Mouse (Mus musculus): ENCODE measurements around the gene 4921524J17Rik.

Gene 4921524J17Rik

GRCm38 (mm10) chr8:85444092-85444491, 11.5 kb upstream of the 4921524J17Rik start:
- DNase-seq (ENCODE audit: low spot score in 2 of 2): no peak

- no peak for DNase-seq (ENCODE audit: low spot score in 2 of 2)
These were observed 8.9 kb upstream of the 4921524J17Rik start for GRCm38 (mm10) chr8:85441564-85441963.

- DNase-seq (ENCODE audit: low spot score in 2 of 2): no peak
These were observed 3.1 kb upstream of the 4921524J17Rik start for GRCm38 (mm10) chr8:85435736-85436135.

GRCm38 (mm10) chr8:85434817-85435216, 2.2 kb upstream of the 4921524J17Rik start:
- DNase-seq (ENCODE audit: low spot score in 2 of 2): no peak

- no peak for DNase-seq (ENCODE audit: low spot score in 2 of 2)
These were observed 372 bp upstream of the 4921524J17Rik start for GRCm38 (mm10) chr8:85433017-85433393.

- no peak for DNase-seq (ENCODE audit: low spot score in 2 of 2)
These were observed 1.1 kb downstream of the 4921524J17Rik start for GRCm38 (mm10) chr8:85431281-85432167.

- DNase-seq (ENCODE audit: low spot score in 2 of 2): no peak
These were observed 1.8 kb downstream of the 4921524J17Rik start for GRCm38 (mm10) chr8:85430801-85431200.

GRCm38 (mm10) chr8:85429219-85429618, 3.4 kb downstream of the 4921524J17Rik start:
- DNase-seq (ENCODE audit: low spot score in 2 of 2): no peak

GRCm38 (mm10) chr8:85427026-85427425, 5.6 kb downstream of the 4921524J17Rik start:
- no peak for DNase-seq (ENCODE audit: low spot score in 2 of 2)

GRCm38 (mm10) chr8:85421329-85421728, 11.3 kb downstream of the 4921524J17Rik start:
- DNase-seq (ENCODE audit: low spot score in 2 of 2): no peak

GRCm38 (mm10) chr8:85408526-85408925, 24.1 kb downstream of the 4921524J17Rik start:
- no peak for DNase-seq (ENCODE audit: low spot score in 2 of 2)

GRCm38 (mm10) chr8:85408053-85408505, 24.6 kb downstream of the 4921524J17Rik start:
- DNase-seq (ENCODE audit: low spot score in 2 of 2): peak; percentile 11 to 51

- no peak for DNase-seq (ENCODE audit: low spot score in 2 of 2)
These were observed 26.7 kb downstream of the 4921524J17Rik start for GRCm38 (mm10) chr8:85405961-85406360.

GRCm38 (mm10) chr8:85405418-85405817, 27.2 kb downstream of the 4921524J17Rik start:
- no peak for DNase-seq (ENCODE audit: low spot score in 2 of 2)

GRCm38 (mm10) chr8:85398548-85398947, 34.1 kb downstream of the 4921524J17Rik start:
- DNase-seq (ENCODE audit: low spot score in 2 of 2): no peak

GRCm38 (mm10) chr8:85397508-85397907, 35.1 kb downstream of the 4921524J17Rik start:
- DNase-seq (ENCODE audit: low spot score in 2 of 2): no peak

GRCm38 (mm10) chr8:85396432-85397079, 36.1 kb downstream of the 4921524J17Rik start:
- no peak for DNase-seq (ENCODE audit: low spot score in 2 of 2)

GRCm38 (mm10) chr8:85395681-85396431, 36.8 kb downstream of the 4921524J17Rik start:
- DNase-seq (ENCODE audit: low spot score in 2 of 2): no peak

- no peak for DNase-seq (ENCODE audit: low spot score in 2 of 2)
These were observed 37.6 kb downstream of the 4921524J17Rik start for GRCm38 (mm10) chr8:85395017-85395416.

- no peak for DNase-seq (ENCODE audit: low spot score in 2 of 2)
These were observed 39.4 kb downstream of the 4921524J17Rik start for GRCm38 (mm10) chr8:85393199-85393598.

- DNase-seq (ENCODE audit: low spot score in 2 of 2): no peak
These were observed 41.2 kb downstream of the 4921524J17Rik start for GRCm38 (mm10) chr8:85391438-85391837.

- peak; percentile 31 to 46 for DNase-seq (ENCODE audit: low spot score in 2 of 2)
These were observed 46.4 kb downstream of the 4921524J17Rik start, which contains the start of gene Mylk3 for GRCm38 (mm10) chr8:85386205-85386604. Mylk3 (minus strand) TSS chr8:85386345.
